Mouse (Mus musculus): ENCODE measurements around the gene Ammecr1.

Ammecr1 gene

DNA sequence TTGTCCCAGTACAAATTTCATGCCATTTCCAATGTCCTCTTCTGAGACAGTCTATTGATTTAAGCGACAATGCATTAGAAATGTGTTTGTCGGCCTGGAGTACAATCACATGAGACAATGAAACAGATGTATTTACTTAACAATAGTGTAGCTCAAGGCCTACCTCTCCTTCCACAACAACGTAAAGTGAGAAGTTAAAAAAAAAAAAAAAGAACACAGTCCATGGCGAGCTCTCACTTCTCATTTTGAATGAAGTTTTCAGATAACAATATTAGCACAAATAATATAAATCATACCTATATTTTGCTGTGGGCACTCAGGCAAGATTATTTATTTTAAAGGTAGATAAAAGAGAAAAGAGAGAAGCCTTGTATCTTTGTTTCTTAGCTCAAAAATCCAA, 49.8 kb downstream of the Ammecr1 start:
- DNase-seq (ENCODE audit: low spot score in 2 of 2), result no peak

- no peak for DNase-seq (ENCODE audit: low spot score in 2 of 2)
These were observed 52.3 kb downstream of the Ammecr1 start for GRCm38 (mm10) chrX:142914208-142914607.

GRCm38 (mm10) chrX:142903854-142904253, 62.7 kb downstream of the Ammecr1 start:
- no peak for DNase-seq (ENCODE audit: low spot score in 2 of 2)

- DNase-seq (ENCODE audit: low spot score in 2 of 2), result no peak
These were observed 63.9 kb downstream of the Ammecr1 start for GRCm38 (mm10) chrX:142902599-142902998.

GRCm38 (mm10) chrX:142901915-142902314, 64.6 kb downstream of the Ammecr1 start:
- DNase-seq (ENCODE audit: low spot score in 2 of 2), result no peak

DNA sequence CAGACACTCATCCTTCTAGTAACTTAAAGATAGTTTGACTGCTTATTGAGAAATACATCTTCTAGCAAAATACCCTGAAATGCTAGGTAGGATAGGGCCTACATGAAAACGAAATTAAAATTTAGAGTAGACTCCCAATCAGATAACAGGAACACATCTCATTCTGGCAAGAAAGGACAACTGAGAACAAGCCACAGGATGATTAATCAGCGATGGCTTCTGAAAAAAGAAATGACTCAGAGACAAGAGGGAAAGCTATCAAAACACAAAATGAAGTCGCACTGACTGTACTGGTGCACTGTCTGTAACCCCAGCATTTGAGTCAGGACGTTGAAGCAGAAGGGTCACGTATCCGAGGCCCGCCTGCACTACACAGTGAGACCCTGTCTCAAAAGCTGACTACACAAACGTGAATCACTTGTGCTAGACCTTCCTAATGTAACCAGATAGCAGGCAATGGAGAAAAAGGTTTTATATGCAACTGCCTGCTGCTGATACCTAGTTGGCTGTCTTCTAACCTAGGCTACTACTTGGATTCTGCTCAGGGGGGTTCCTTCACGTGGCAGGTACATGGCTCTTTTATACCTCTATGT, 68.1 kb downstream of the Ammecr1 start:
- DNase-seq (ENCODE audit: low spot score in 2 of 2), result no peak

DNA sequence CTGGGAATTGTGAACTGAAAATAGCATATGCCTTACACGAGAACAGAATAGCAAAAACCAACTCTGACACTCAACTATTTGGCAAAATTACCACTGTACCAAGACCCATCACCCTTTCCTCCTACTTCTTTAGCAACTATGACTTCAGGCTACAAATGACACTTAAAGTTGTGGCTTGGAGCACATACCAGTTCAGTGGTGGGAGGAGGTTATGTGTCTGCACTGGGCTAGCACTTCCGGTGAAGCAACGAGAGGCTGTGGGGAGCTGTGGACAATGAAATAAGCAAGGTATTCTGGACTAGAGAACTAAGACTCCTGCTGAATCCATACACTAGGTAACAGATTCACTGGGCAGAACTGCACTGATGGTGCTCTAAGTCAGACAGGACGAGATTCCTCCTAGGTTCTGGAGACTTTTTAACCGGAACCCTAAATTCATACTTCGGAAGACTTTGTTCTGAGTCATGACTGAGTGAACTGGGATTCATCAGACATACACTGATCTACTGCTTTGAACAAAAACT, 69.0 kb downstream of the Ammecr1 start:
- DNase-seq (ENCODE audit: low spot score in 2 of 2), result no peak

DNA sequence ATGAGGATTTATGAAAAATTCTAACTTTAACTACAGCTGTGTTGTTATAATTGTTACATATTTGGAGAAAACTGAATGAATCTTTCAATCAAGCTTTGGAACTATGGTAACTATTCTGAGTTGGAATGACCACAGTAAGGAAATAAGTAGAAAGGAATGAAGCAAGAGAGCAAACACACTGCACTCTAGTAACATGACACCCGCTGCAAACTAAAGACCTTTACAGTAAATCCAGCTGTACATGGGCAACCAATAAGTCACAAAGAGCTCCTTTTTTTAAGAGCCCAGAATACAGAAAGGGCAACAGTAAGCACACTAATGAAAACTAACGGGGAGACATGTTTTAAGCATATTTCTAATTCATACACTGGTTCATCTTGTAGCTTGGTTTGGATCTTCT, 71.2 kb downstream of the Ammecr1 start:
- no peak for DNase-seq (ENCODE audit: low spot score in 2 of 2)

DNA sequence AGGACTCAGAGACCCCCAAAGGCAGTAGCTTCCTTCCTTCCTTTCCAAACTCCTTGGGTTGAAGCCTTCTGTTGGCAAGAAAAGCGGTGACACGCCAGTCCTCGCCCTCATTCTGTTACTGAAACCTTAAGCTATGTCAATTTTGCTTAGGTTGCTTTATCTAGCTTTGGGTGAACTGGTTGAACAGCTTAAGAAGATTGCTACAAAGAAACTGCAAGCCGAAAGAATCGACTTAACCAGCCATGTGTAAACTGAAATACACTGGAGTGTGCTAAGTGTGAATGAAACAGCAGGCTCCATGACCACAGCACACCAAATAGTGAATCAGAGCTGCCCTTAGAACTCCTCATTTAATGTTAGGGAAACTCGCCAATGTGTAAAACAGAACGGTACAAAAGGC, 80.6 kb downstream of the Ammecr1 start:
- DNase-seq (ENCODE audit: low spot score in 2 of 2), result no peak

DNA sequence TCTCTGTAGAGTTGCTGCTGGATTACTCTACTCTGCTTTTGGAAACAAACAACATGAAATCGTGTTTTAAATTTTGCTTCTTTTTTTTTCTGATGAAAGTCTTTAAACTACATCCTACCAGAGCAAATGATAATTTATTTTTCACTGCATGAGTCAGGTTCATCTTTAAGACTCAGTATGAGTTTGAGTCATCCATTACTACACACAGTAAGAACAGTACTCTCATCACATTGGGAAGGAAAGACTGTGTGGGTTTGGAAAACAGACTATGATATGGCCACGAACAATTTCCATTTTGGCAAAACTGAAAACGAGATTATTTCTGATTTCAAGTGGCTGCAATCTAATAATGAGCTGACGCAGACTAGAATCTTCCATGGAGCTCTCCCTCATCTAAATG, 82.9 kb downstream of the Ammecr1 start:
- no peak for DNase-seq (ENCODE audit: low spot score in 2 of 2)

DNA sequence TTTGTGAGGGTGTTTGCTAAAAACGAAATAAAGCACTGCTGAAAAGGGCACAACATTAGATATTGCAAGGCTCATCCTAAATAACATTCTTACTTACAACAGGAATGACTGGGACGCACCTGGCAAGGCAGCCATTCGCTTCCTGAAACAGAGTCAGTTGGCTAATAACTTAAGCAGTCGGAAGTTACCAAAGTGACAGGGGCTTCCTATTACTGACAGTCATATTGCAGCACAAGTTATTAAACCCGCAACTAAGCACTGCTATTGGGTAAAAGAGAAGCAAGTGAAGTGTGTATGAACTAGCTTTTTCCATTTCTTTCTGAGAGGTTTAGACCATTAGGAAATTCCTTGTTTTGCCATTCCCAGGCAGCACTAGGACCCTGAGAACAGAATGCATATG, 84.3 kb downstream of the Ammecr1 start:
- no peak for DNase-seq (ENCODE audit: low spot score in 2 of 2)

DNA sequence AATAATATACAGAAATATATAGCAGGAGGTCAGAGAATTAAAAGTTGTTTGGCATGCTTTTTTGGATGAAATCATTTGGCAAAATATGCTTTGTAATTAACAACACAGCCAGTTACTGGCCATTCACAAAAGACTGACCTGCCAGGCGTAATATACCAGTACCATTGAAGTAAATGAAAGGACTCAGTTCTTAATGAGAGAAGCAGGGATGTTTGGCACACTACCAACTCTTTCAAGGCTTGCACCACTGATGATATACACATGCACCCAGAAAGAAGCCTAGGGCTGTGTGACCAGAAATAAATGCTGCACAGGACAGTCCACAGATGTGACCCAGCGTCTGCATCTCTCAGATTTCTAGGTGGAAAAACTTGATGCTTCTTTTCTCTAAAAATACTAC, 96.7 kb downstream of the Ammecr1 start:
- DNase-seq (ENCODE audit: low spot score in 2 of 2), result no peak

DNA sequence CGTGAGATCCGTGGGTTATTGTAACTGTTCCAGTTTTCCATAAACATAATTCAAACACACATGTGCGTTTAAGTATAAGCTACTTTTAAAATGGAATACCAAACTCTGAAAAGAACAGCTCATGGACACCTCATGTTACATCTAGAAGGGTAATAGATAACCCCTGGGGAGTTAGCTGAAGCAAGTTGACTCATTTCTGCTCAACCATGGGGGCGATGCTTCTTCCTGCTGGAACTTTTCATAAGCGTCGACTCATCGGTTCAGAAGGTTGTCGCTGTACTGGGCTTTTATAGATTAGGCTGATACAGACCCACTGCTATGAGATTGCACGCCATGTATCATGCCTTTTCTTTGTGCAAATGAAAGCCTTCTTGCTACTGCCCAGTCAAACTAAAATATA, 118.5 kb downstream of the Ammecr1 start:
- DNase-seq (ENCODE audit: low spot score in 2 of 2), result no peak

GRCm38 (mm10) chrX:142846266-142846665, 120.3 kb downstream of the Ammecr1 start:
- no peak for DNase-seq (ENCODE audit: low spot score in 2 of 2)

DNA sequence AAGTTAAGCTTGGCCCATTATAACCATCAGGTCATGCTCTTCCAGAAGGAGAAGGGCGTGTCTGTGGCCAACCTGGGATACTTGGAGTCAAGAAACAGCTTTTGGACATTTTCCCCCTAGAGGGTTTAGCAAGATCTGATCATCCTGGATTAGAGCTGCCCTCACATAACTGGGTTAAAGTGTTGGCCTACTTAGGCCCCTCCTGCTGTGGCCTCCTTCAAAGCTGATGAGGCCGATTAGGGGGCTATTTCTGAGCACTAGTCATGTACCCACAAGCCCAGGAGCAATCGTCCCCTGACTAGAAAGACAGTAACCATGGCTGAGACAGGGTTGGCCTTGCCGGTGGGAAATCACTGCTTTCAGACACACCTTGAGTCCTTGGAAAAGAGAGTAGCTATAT, 124.6 kb downstream of the Ammecr1 start:
- no peak for DNase-seq (ENCODE audit: low spot score in 2 of 2)

DNA sequence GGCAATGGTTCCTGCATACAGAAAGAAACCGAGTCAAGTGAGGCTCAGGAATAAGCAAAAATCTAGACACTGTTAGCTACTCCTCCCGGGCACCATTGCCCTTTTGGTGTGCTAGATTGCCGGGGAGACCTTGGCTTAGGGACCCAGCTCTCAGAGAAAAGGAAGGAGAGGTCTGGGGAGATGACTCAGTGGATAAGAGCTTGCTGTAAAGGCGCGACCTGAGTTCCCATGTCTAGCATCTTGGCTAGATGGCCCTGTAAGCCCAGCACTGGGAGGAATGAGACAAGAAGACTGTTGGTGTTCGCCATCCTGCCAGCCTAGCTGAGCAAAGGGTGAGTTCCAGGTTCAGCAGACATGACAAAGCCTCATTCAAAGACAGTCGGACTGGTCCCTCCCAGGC, 127.1 kb downstream of the Ammecr1 start:
- no peak for DNase-seq (ENCODE audit: low spot score in 2 of 2)

- no peak for DNase-seq (ENCODE audit: low spot score in 2 of 2)
These were observed 127.7 kb downstream of the Ammecr1 start for GRCm38 (mm10) chrX:142838841-142839240.

- no peak for DNase-seq (ENCODE audit: low spot score in 2 of 2)
These were observed 129.2 kb downstream of the Ammecr1 start for GRCm38 (mm10) chrX:142837316-142837715.

- no peak for DNase-seq (ENCODE audit: low spot score in 2 of 2)
These were observed 130.1 kb downstream of the Ammecr1 start for GRCm38 (mm10) chrX:142836399-142836798.

- DNase-seq (ENCODE audit: low spot score in 2 of 2), result no peak
These were observed 131.7 kb downstream of the Ammecr1 start for GRCm38 (mm10) chrX:142834807-142835206.

GRCm38 (mm10) chrX:142833164-142833796, 133.2 kb downstream of the Ammecr1 start:
- DNase-seq (ENCODE audit: low spot score in 2 of 2), result no peak

DNA sequence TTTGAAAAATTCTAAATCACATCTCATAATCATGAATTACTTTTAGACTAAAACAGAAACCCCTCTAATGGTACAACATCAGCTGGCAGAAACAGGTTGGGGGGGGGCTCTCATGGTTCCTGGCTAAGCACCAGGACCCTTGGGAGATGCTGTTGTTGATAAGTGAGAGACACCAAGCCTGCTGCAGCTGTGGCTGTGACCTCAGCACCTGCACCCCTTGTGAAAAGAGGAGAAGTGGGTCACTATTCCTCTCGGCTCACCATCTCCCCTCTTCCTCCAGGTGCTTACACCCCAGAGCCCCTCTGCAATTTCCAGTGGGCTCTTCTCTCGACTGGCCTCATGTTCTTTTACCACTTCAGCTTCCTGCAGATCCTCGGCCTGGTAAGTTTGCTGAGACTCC, 134.3 kb downstream of the Ammecr1 start:
- DNase-seq (ENCODE audit: low spot score in 2 of 2), result no peak

GRCm38 (mm10) chrX:142830572-142830971, 136.0 kb downstream of the Ammecr1 start:
- DNase-seq (ENCODE audit: low spot score in 2 of 2), result no peak

Measured in spleen, postnatal 10 days (tissue).